Comparison of ENCODE assay signal across 8 mouse cellular contexts in genomic region chr2:167656629-167657478, GRCm38 (mm10). TPM values are rescaled to one million over a fixed set of nuclear protein-coding genes. Genes with fewer than 3 reads are reported as not detected.
DNase-seq lines count a peak whose midpoint lies in the region; ATAC-seq lines count a peak whose summit lies in the region.
"Had no signal": no experiment of that assay in that cellular context is flagged by ENCODE, and none has a peak within 500 bp of the region (broad histone marks: within the 10 kb centered on the region; RNA-seq: fewer than 3 reads in every experiment).

No protein-coding gene starts in this region.

- no peaks in the 10 kb centered on the region for H3K9me3 ChIP-seq in lung, embryonic 16.5 days (ENCODE audit: control insufficient read depth, low read length)
- no peaks in the 10 kb centered on the region for H3K9me3 ChIP-seq in stomach, embryonic 16.5 days (replicated peaks; ENCODE audit: control insufficient read depth, low read length)
- H3K9me3 ChIP-seq: embryonic facial prominence, embryonic 12.5 days had no signal

- no peak overlapping the region for H3K4me2 ChIP-seq in lung, embryonic 16.5 days (ENCODE audit: low read depth, low read length)
- H3K4me2 ChIP-seq in stomach, embryonic 16.5 days (ENCODE audit: low read depth, low read length), result no peak overlapping the region
- H3K4me2 ChIP-seq: embryonic facial prominence, embryonic 12.5 days had no signal

- WGBS in lung, embryonic 16.5 days, result 77% methylated on average over 16 of the region's 16 CpGs
- WGBS in stomach, embryonic 16.5 days, result 81% methylated on average over 16 of the region's 16 CpGs

- no peaks in the 10 kb centered on the region; the same call in none of the 2 replicates for H3K36me3 ChIP-seq in lung, embryonic 16.5 days (ENCODE audit: control insufficient read depth, insufficient read depth, low read length)
- 0 out of 2 replicates have a peak, but pooled peaks cover 6% of the 10 kb centered on the region for H3K36me3 ChIP-seq in stomach, embryonic 16.5 days (ENCODE audit: control insufficient read depth, insufficient read depth, low read length)

- DNase-seq in A20 (ENCODE audit: low read depth, low spot score), result peak; percentile 87
- peak; percentile 88 for DNase-seq in CD4-positive helper T cell, adult 2 months (ENCODE audit: low read depth, low spot score)
- peak; percentile 93 for DNase-seq in induced T-regulatory cell, adult 2 months (ENCODE audit: low read depth)
- DNase-seq in left cerebral cortex, postnatal 36 days (ENCODE audit: low spot score in 2 of 2), result no peak
- DNase-seq in cerebellum, postnatal 14 days, result no peak

- no peak overlapping the region for H3K4me3 ChIP-seq in lung, embryonic 16.5 days (ENCODE audit: low read length)
- no peak overlapping the region for H3K4me3 ChIP-seq in stomach, embryonic 16.5 days (replicated peaks; ENCODE audit: low read length)
- H3K4me3 ChIP-seq: embryonic facial prominence, embryonic 12.5 days had no signal

- peaks cover 29% of the 10 kb centered on the region for H3K4me1 ChIP-seq in lung, embryonic 16.5 days (replicated peaks; ENCODE audit: control insufficient read depth, insufficient read depth, low read length)
- peaks cover 39% of the 10 kb centered on the region for H3K4me1 ChIP-seq in stomach, embryonic 16.5 days (ENCODE audit: control insufficient read depth, insufficient read depth, low read length)

- ATAC-seq in lung, embryonic 16.5 days (ENCODE audit: low read depth), result no peak
- no peak for ATAC-seq in stomach, embryonic 16.5 days (ENCODE audit: insufficient read depth, low FRiP score)

- intact Hi-C loops in left cerebral cortex, postnatal 36 days (cut with DNase I), result no loop called here

- no peak overlapping the region for H3K27ac ChIP-seq in lung, embryonic 16.5 days (ENCODE audit: low read length)
- peak overlapping the region; percentile 51 for H3K27ac ChIP-seq in stomach, embryonic 16.5 days (ENCODE audit: low read length)
- H3K27ac ChIP-seq: embryonic facial prominence, embryonic 12.5 days had no signal

- H3K9ac ChIP-seq in lung, embryonic 16.5 days (ENCODE audit: low read length), result 0 out of 2 replicates have a peak overlapping the region, but pooled peaks have one; percentile 3
- H3K9ac ChIP-seq in stomach, embryonic 16.5 days (ENCODE audit: low read length), result peak overlapping the region; percentile 58
- H3K9ac ChIP-seq: embryonic facial prominence, embryonic 12.5 days had no signal

- no peaks in the 10 kb centered on the region for H3K27me3 ChIP-seq in lung, embryonic 16.5 days (ENCODE audit: control insufficient read depth, insufficient read depth, low read depth, low read length)
- H3K27me3 ChIP-seq in stomach, embryonic 16.5 days (ENCODE audit: control insufficient read depth, insufficient read depth, low read length), result no peaks in the 10 kb centered on the region
- H3K27me3 ChIP-seq: embryonic facial prominence, embryonic 12.5 days had no signal

RNA-seq across cellular contexts. Expression of gene Gm20431, which starts 4.4 kb away (rescaled TPM):
- 5.6 and 8.4 TPM in 2 replicates for polyA plus RNA-seq in lung, embryonic 16.5 days (2015; fragmentation: Nextera tagmentation; extraction: Ambion mirVana)
- 9.2 TPM in 1 of 2 replicates, not detected in the other for polyA plus RNA-seq in stomach, embryonic 16.5 days (2015; fragmentation: Nextera tagmentation; extraction: Ambion mirVana)
- 10 to 100 TPM; 42.3 to 46.8 TPM for total RNA-seq in left cerebral cortex, postnatal 36 days (2021)

RNA-seq across cellular contexts. Expression of gene Ube2v1, which starts 25.0 kb away (rescaled TPM):
- 263 and 285 TPM in 2 replicates for polyA plus RNA-seq in lung, embryonic 16.5 days (2015; fragmentation: Nextera tagmentation; extraction: Ambion mirVana)
- polyA plus RNA-seq in stomach, embryonic 16.5 days (2015; fragmentation: Nextera tagmentation; extraction: Ambion mirVana), result 267 and 298 TPM in 2 replicates
- 100 to 1,000 TPM; 246 to 259 TPM for total RNA-seq in left cerebral cortex, postnatal 36 days (2021)

RNA-seq across cellular contexts. Expression of gene Cebpb, which starts 31.9 kb away (rescaled TPM):
- 2.4 and 4.1 TPM in 2 replicates for polyA plus RNA-seq in lung, embryonic 16.5 days (2015; fragmentation: Nextera tagmentation; extraction: Ambion mirVana)
- polyA plus RNA-seq in stomach, embryonic 16.5 days (2015; fragmentation: Nextera tagmentation; extraction: Ambion mirVana), result 0.69 and 0.92 TPM in 2 replicates
- 10 to 100 TPM; 12.9 to 18.8 TPM for total RNA-seq in left cerebral cortex, postnatal 36 days (2021)

RNA-seq across cellular contexts. Expression of gene Tmem189, which starts 32.8 kb away (rescaled TPM):
- polyA plus RNA-seq in lung, embryonic 16.5 days (2015; fragmentation: Nextera tagmentation; extraction: Ambion mirVana), result 38.3 and 39.6 TPM in 2 replicates
- 35.7 and 36.8 TPM in 2 replicates for polyA plus RNA-seq in stomach, embryonic 16.5 days (2015; fragmentation: Nextera tagmentation; extraction: Ambion mirVana)
- 10 to 100 TPM; 45.2 to 48.3 TPM for total RNA-seq in left cerebral cortex, postnatal 36 days (2021)

Comparison
In these comparisons a context has a peak if more than half of its experiments do, and no peak if none do; other contexts are left out.
1. DNase-seq: peak in A20 (single experiment), CD4-positive helper T cell, adult 2 months (single experiment) and induced T-regulatory cell, adult 2 months (single experiment); none in left cerebral cortex, postnatal 36 days (0 of 2) and cerebellum, postnatal 14 days (0 of 2).